Mouse (Mus musculus) R1 (cell line): ENCODE results near the gene Crmp1.
A peak's percentile ranks its signal among the peaks of the same experiment; 100 is the strongest.

Experiments used
- DNase-seq: peaks from one replicate; pipeline ENCODE4 v3.0.0-alpha.2; 2018; ENCODE audit warnings: low read depth, low spot score

Gene Crmp1

DNA sequence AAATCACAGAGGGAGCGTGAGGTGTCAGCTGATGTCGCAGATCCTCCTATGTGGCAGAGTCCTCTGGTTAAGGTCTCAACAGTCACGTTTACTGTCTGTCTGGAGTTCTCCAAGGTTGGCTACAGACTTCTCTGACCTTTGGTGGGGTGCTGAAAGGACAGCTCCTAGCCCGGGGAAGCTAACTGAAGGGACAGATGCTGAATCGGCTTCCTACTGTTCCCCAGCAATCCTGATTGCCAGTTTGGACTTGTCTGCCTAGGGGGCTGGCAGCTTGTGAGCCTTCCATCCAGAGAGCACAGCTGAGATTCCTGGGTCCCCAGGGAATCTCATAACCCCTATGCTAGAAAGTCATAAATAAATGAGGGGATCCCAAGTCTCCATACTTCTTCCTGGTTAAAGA lies 1.2 kb upstream of the Crmp1 start:
- DNase-seq = peak; percentile 77

- no peak for DNase-seq
These were observed 516 bp upstream of the Crmp1 start for GRCm38 (mm10) chr5:37241224-37241623.

DNA sequence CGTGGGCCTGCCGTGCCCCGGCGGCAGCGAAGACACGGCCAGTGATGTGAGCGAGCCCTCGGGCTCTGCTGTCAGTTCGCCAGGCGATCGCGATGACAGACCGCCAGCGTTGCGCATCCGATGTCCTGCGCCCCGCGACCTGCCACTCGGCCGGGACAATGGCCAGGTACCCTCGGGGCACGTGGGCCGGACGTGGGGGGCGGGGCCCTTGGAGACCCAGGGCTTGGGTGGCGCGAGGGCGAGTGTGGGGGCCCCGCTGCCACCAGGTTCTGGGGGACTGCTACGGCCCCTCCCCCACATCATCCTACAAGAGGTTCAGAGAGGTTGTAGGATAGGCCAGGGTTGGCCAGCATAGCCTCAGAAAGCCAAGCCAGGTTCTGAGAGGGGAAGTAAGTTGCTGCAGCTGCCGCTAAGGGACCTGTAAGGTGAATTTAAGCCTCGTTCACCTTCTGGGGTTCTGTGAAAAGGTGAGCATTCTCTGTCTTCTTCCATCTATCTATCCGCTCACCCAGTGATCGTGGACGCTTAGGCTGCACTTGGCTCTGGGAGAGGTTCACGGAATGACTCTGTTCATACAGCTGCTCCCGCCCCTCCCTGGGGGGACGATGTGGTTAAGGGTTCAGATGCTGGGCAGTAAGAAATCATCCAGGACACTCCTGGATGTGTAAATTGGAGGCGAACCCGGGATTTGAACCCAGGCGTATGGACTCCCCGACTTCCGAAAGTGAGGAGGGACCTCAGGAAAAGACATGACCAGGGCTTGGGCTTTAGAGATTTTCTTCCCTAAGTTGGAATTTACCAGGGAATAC lies 824 bp downstream of the Crmp1 start:
- DNase-seq = peak; percentile 32

- DNase-seq = peak; percentile 85
These were observed 1.6 kb downstream of the Crmp1 start for GRCm38 (mm10) chr5:37243169-37243886.

DNA sequence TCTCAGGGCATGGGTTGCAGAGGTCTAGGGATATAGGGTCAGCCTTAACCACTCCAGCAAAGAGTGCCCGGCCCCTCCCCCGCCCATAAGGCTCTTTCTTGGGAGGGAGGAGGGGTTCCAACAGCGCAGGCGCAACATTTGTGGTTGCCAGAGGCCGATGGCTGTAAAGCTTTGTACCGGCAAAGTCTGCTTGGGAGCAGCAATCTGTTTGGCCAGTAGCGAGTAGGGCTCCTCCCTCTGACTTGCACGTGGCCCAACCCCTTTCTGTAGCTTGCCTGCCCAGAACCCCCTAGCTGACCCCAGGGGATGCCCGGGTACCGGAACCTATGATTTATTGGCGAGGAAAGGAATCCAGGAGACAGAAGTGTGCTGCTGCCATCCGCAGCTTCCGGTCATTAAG lies 2.4 kb downstream of the Crmp1 start:
- peak; percentile 80 for DNase-seq

- DNase-seq = peak; percentile 57
These were observed 3.0 kb downstream of the Crmp1 start for GRCm38 (mm10) chr5:37244666-37245242.

GRCm38 (mm10) chr5:37245651-37246050 lies 3.9 kb downstream of the Crmp1 start:
- peak; percentile 77 for DNase-seq

- peak; percentile 95 for DNase-seq
These were observed 4.6 kb downstream of the Crmp1 start for GRCm38 (mm10) chr5:37246138-37246910.

- DNase-seq = peak; percentile 10
These were observed 5.7 kb downstream of the Crmp1 start for GRCm38 (mm10) chr5:37247456-37247855.

GRCm38 (mm10) chr5:37248870-37249269 lies 7.1 kb downstream of the Crmp1 start:
- DNase-seq = peak; percentile 67

GRCm38 (mm10) chr5:37251596-37251995 lies 9.9 kb downstream of the Crmp1 start:
- no peak for DNase-seq

DNA sequence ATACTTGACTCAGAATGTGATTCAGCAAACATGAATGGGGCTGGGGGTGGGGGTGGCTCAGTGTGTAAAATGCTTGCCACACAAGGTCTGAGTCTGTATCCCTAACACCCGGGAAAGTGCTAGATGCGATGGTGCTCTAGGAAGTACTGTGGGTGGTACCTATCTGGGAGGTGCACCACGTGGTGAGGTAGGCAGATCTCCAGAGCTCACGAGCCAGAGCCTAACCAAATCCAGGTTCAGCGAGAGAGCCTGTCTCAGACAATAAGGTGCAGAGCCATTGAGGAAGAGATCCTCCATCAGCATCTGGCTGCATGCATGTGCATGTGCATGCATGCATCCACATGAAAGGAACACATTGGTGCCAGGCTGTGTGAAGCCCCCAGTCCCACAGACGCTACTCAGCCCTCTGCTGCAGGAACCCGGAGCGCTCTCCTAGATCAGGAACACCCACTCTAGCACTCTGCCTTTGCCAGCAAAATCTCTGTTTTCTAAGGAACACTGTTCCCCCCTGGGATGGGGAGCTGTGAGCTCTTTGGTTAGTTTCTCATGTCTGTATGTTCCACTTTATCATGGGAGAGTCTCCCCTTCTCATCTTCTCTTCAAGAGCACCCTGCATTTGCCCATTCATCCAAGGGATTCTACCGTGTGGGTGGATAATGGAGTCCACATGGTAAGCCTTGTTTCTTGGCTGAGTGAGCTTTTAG lies 10.5 kb downstream of the Crmp1 start:
- no peak for DNase-seq

DNA sequence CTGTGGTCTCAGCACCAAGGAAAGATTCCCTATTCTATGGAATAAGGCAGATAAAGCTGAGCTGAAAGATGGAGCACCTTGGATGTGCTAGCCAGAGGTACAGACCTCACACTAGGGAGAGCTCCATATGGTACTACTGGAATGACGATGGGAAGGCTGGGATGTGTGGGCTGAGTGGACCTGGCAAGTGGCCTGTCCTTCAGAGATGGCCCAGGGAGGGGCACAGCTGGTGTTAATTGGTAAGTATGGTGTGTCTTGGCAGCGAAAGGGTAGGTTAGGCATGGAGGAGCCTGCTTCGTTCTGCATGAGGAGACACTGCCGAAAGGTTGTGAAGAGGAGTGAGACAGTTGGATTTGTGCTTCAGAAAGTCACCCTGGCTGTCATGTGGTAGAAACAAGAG lies 12.8 kb downstream of the Crmp1 start:
- DNase-seq = no peak

DNA sequence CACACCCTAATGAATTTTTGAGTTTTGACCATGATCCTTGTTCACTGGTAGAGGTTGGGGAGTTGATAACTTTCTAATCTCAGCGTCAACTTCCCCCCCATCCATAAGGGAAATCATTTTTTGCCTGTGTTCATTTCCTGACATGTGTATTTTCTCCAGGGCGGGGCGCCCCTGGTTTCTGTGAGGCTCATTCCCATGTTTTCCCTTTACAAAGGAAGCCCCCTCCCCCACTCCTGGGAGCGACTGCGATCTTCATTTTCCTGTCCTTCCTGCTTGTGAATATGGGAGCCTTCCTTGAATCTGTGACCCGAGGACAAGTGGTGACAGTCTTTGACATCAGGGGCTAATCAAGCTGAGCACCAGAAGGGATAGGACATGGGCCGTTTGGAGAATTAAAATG lies 15.1 kb downstream of the Crmp1 start:
- no peak for DNase-seq

- peak; percentile 49 for DNase-seq
These were observed 15.5 kb downstream of the Crmp1 start for GRCm38 (mm10) chr5:37257243-37257642.

GRCm38 (mm10) chr5:37261734-37262133 lies 20.0 kb downstream of the Crmp1 start:
- no peak for DNase-seq

- no peak for DNase-seq
These were observed 22.1 kb downstream of the Crmp1 start for GRCm38 (mm10) chr5:37263816-37264215.

DNA sequence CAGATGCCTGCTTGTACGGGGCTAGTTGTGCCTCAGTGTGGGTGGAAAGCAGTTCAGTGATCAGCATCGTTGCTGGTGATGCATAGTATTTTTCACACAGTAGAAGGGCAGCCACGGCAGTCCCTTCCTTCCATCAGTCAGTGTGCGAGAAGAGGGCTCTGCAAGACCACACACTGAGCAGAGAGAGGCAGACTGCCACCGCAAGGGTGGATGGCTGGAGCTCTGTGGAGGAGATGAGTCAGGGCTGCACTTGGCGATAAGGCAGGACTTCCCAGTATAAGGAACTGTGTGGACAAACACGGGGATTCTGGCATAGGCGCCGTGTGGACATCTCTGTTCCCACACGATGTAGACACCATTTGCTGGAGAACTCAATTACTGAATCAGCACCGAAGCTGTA lies 39.3 kb downstream of the Crmp1 start:
- no peak for DNase-seq

DNA sequence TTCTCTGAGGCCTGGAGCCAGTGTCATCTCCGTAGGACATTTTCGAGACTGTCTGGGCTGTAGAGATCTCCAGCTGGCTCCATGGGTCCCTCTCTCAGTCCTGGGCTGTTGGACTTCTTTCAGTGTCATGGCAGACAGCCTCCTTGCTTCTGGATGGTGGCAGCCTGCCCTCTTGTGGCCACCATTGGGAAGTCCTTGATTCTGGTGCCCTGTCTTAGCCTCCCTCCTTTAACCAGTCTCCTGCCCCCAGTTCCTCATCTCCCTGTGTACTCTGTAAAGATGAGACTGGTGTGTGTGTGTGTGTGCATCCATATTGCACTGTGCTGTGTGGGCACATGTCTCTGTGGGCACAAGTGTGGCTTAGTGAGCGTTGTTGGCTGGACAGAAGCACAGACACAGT lies 46.6 kb downstream of the Crmp1 start:
- DNase-seq = peak; percentile 60

DNA sequence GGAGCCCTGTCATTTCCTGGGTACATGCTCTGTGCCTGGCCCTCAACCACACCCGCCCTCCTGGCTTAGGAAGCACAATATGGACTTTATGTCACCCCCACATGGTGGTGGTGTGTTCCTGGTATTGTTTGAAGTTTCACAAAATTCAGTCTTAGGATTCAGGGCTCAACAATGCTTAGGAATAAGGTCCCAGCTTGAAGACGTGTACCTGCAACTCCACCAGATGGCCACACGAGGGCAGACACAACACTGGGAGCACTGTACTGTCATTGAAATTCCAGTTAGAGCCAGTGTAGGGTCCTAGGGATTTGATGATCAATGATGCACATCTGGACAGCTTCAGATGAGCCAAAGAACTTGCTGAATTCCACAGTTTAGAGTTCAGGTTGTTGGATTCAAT lies 47.5 kb downstream of the Crmp1 start:
- DNase-seq = peak; percentile 70

DNA sequence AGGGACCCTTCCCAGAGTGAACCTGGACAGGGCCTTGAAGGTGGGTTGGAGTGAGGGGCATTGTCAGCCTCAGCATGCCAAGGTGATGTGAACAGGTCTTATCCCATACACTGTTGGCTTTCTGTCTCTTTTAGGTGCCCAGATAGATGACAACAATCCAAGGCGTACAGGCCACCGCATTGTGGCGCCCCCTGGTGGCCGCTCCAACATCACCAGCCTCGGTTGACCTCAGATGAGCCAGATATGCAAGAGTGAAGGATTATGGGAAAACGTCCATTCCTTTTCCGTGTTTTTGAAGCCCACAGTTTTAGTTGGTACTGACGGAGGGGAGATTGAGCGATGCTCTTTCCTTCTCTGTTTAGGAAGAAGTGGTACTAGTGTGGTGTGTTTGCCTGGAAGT lies 49.2 kb downstream of the Crmp1 start:
- peak; percentile 60 for DNase-seq
